Mouse (Mus musculus) embryonic facial prominence, embryonic 13.5 days (tissue): ENCODE results near the gene Olfr1199. TPM values are rescaled to one million over a fixed set of nuclear protein-coding genes. Genes with fewer than 3 reads are reported as not detected.

ENCODE experiments used
- ATAC-seq: fragments of 200-750 bp; cut with Nextera tagmentation; 2 replicates; pipeline ENCODE4 v1.8.0; 2017; ENCODE audit warnings: low read depth; ENCODE audit not compliant: insufficient number of reproducible peaks, insufficient read depth, low FRiP score, low TSS enrichment
- H3K27ac ChIP-seq: fragments of 300-500 bp; sonication (generic); 2 replicates; pipeline ENCODE4 v1.5.1; 2015; ENCODE audit warnings: moderate library complexity, mild to moderate bottlenecking, inconsistent platforms
- H3K27me3 ChIP-seq: fragments of 300-500 bp; sonication (generic); 2 replicates; pipeline ENCODE4 v1.6.1; 2015; ENCODE audit warnings: mild to moderate bottlenecking, inconsistent platforms
- H3K36me3 ChIP-seq: fragments of 300-500 bp; sonication (generic); 2 replicates; pipeline ENCODE4 v1.6.1; 2015; ENCODE audit warnings: mild to moderate bottlenecking, inconsistent platforms
- H3K4me1 ChIP-seq: fragments of 300-500 bp; sonication (generic); 2 replicates; pipeline ENCODE4 v1.6.1; 2015; ENCODE audit warnings: inconsistent platforms
- H3K4me2 ChIP-seq: fragments of 300-500 bp; sonication (generic); 2 replicates; pipeline ENCODE4 v1.6.1; 2015; ENCODE audit warnings: moderate library complexity, mild to moderate bottlenecking, inconsistent platforms
- H3K4me3 ChIP-seq: fragments of 300-500 bp; sonication (generic); 2 replicates; pipeline ENCODE4 v1.5.1; 2015; ENCODE audit warnings: mild to moderate bottlenecking, inconsistent platforms
- H3K9ac ChIP-seq: fragments of 300-500 bp; sonication (generic); 2 replicates; pipeline ENCODE4 v1.6.1; 2015; ENCODE audit warnings: mild to moderate bottlenecking, inconsistent platforms
- H3K9me3 ChIP-seq: fragments of 300-500 bp; sonication (generic); 2 replicates; pipeline ENCODE4 v1.6.1; 2016; ENCODE audit warnings: inconsistent platforms
- WGBS: fragments of 180-500 bp; shearing (Covaris S2); methylation state at CpG from one replicate; pipeline ENCODE4 v1.1.7; 2015; ENCODE audit warnings: mixed read lengths; 5-methylcytosine and 5-hydroxymethylcytosine counted together
- polyA plus RNA-seq: library from polyadenylated mRNA; unstranded; fragments of >200 nt; fragmentation: Nextera tagmentation; extraction: Ambion mirVana; gene quantifications from 2 replicates; pipeline ENCODE4 v1.2.1, GENCODE M21; 2015

Gene Olfr1199
- polyA plus RNA-seq: not detected in 2 replicates

GRCm38 (mm10) chr2:88760369-88760768 lies at the start of gene Olfr1199:
Olfr1199 (minus strand) TSS chr2:88760469.
- H3K27ac ChIP-seq: no peak within 1 kb of the TSS
- H3K27me3 ChIP-seq: no peaks in the 10 kb centered on the region
- H3K36me3 ChIP-seq: no peaks in the 10 kb centered on the region
- ATAC-seq: no peak
- 87% methylated on average over 2 of the region's 2 CpGs for WGBS
- no peak within 1 kb of the TSS for H3K4me2 ChIP-seq
- no peaks in the 10 kb centered on the region for H3K4me1 ChIP-seq
- H3K9me3 ChIP-seq: no peaks in the 10 kb centered on the region
- no peak within 1 kb of the TSS for H3K9ac ChIP-seq
- no peak within 1 kb of the TSS for H3K4me3 ChIP-seq

GRCm38 (mm10) chr2:88792736-88793135 lies 32.5 kb upstream of the Olfr1199 start, which contains the start of gene Olfr1201:
Olfr1201 (plus strand) TSS chr2:88793036.
- Histone ChIP-seq H3K27me3 (no peaks in the 10 kb centered on the region), H3K36me3 (no peaks in the 10 kb centered on the region), H3K27ac (no peak within 1 kb of the TSS), H3K9me3 (no peaks in the 10 kb centered on the region), H3K4me2 (no peak within 1 kb of the TSS), H3K4me3 (no peak within 1 kb of the TSS), H3K4me1 (no peaks in the 10 kb centered on the region), H3K9ac (no peak within 1 kb of the TSS)
- WGBS: 83% methylated on average over 6 of the region's 6 CpGs
- no peak for ATAC-seq

- Histone ChIP-seq H3K4me3 (no peak within 1 kb of the TSS), H3K4me2 (no peak within 1 kb of the TSS), H3K4me1 (no peaks in the 10 kb centered on the region), H3K9me3 (no peaks in the 10 kb centered on the region), H3K9ac (no peak within 1 kb of the TSS), H3K36me3 (no peaks in the 10 kb centered on the region), H3K27me3 (no peaks in the 10 kb centered on the region), H3K27ac (no peak within 1 kb of the TSS)
- 77% methylated on average over 2 of the region's 2 CpGs for WGBS
- ATAC-seq: no peak
These were observed 10.1 kb upstream of the Olfr1199 start, which contains the start of gene Olfr1200 for GRCm38 (mm10) chr2:88770388-88770787. Olfr1200 (minus strand) TSS chr2:88770488.

DNA sequence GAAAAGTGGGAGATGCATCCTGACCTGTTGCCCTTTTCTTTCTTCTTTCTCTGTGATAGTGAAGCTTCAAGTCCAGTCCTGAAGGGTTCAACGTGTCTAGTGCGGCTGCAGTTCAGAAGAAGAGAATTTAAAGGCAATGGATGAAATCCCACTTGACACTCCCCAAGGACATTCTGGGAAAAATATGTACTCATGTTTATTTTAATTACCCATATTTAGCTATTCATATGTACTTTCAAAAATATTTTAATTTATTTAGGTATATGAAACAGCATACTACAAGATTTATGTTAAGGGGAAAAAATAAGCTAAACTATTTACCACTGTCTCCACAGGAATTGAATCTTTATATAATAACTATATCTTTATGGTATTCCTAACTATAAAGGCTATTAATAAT lies 9.0 kb downstream of the Olfr1199 start, which contains the start of gene Olfr1198:
Gene Olfr1198 (minus strand): TSS at position 101 of the 400 bp plus-strand sequence.
- Histone ChIP-seq H3K9ac (no peak within 1 kb of the TSS), H3K4me2 (no peak within 1 kb of the TSS), H3K4me1 (no peaks in the 10 kb centered on the region), H3K27ac (no peak within 1 kb of the TSS), H3K36me3 (no peaks in the 10 kb centered on the region), H3K4me3 (no peak within 1 kb of the TSS), H3K27me3 (no peaks in the 10 kb centered on the region), H3K9me3 (no peaks in the 10 kb centered on the region)
- 94% methylated on average over 2 of the region's 2 CpGs for WGBS
- no peak for ATAC-seq

DNA sequence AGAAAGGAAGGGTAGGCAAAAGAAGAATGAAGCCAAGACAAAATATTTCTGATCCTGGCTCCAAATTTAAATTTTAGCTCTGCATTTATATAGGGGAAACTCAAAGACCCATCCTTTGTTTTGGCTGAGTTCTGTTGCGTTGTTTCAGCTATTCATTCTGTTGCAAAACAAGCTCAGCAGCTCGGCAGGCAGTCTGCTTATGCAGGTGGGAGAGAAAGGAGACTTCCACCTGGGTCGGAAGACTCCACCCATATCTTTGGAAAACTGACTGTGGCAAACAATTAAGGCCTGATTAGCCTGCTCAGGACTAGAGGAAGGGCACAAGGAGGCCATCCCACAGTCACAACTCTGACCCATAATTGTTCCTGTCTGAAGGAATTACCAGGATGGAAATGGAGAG lies 16.9 kb downstream of the Olfr1199 start:
- H3K36me3 ChIP-seq: no peaks in the 10 kb centered on the region
- no peak overlapping the region for H3K27ac ChIP-seq
- no peak overlapping the region for H3K4me3 ChIP-seq
- no peak overlapping the region for H3K9ac ChIP-seq
- no peaks in the 10 kb centered on the region for H3K9me3 ChIP-seq
- H3K27me3 ChIP-seq: no peaks in the 10 kb centered on the region
- no peaks in the 10 kb centered on the region for H3K4me1 ChIP-seq
- 65% methylated on average over 3 of the region's 3 CpGs for WGBS
- no peak overlapping the region for H3K4me2 ChIP-seq
- no peak for ATAC-seq

DNA sequence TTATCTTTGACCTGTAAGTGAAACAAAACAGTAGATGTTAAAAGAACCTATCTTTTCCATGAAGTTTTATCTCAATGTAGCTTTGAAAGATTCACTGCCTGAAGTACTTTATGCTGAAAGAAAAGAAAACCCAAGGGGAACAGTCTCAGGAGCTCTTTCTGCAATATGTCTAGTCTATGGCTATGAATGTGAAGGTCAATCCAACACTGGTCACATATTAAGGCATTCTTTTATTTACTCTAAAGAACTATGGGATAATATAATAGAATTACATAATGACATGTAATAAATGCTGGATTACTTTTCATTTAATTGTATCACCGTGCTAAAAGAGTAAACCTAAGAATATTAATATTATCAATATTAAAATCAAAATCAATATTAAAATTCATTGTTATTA lies 28.0 kb downstream of the Olfr1199 start, which contains the start of gene Olfr1197:
Gene Olfr1197 (minus strand): TSS at position 101 of the 400 bp plus-strand sequence.
- no peak within 1 kb of the TSS for H3K9ac ChIP-seq
- no peaks in the 10 kb centered on the region for H3K9me3 ChIP-seq
- H3K4me2 ChIP-seq: no peak within 1 kb of the TSS
- H3K36me3 ChIP-seq: no peaks in the 10 kb centered on the region
- no peaks in the 10 kb centered on the region for H3K27me3 ChIP-seq
- no peak for ATAC-seq
- H3K27ac ChIP-seq: no peak within 1 kb of the TSS
- H3K4me3 ChIP-seq: no peak within 1 kb of the TSS
- H3K4me1 ChIP-seq: no peaks in the 10 kb centered on the region
- 81% methylated on average over 1 of the region's 1 CpGs for WGBS

DNA sequence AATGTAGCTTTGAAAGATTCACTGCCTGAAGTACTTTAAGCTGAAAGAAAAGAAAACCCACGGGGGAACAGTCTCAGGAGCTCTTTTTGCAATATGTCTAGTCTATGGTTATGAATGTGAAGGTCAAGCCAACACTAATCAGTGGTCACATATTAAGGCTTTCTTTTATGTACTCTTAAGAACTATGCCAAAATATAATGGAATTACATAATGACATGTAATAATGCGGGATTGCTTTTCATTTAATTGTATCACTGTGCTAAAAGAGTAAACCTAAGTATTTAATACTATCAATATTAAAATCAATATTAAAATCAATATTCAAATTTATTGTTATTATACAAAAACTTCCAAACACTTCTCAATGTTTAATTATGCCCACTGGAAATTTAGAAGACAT lies 55.8 kb downstream of the Olfr1199 start, which contains the start of gene Olfr1196:
Gene Olfr1196 (minus strand): TSS at position 101 of the 400 bp plus-strand sequence.
- Histone ChIP-seq H3K27ac (no peak within 1 kb of the TSS), H3K9ac (no peak within 1 kb of the TSS), H3K4me1 (no peaks in the 10 kb centered on the region), H3K27me3 (no peaks in the 10 kb centered on the region), H3K4me2 (no peak within 1 kb of the TSS), H3K4me3 (no peak within 1 kb of the TSS), H3K9me3 (no peaks in the 10 kb centered on the region), H3K36me3 (no peaks in the 10 kb centered on the region)
- no peak for ATAC-seq
- WGBS: 86% methylated on average over 2 of the region's 2 CpGs

Other genes with a start within 250 kb of the Olfr1199 start
- gene Olfr1186, start 241.9 kb downstream of the Olfr1199 start, polyA plus RNA-seq: not detected in 2 replicates
- gene Olfr1188, start 203.5 kb downstream of the Olfr1199 start, polyA plus RNA-seq: not detected in 2 replicates
- not detected in 2 replicates for gene Olfr1189, start 174.0 kb downstream of the Olfr1199 start, polyA plus RNA-seq
- gene Olfr1191-ps1, start 119.9 kb downstream of the Olfr1199 start, polyA plus RNA-seq: not detected in 2 replicates
- not detected in 2 replicates for gene Olfr1192-ps1, start 112.0 kb downstream of the Olfr1199 start, polyA plus RNA-seq
- not detected in 2 replicates for gene Olfr1193, start 84.8 kb downstream of the Olfr1199 start, polyA plus RNA-seq
- not detected in 2 replicates for gene Olfr1195, start 71.3 kb downstream of the Olfr1199 start, polyA plus RNA-seq
- not detected in 2 replicates for gene Olfr1196, start 55.9 kb downstream of the Olfr1199 start, polyA plus RNA-seq
- not detected in 2 replicates for gene Olfr1197, start 28.1 kb downstream of the Olfr1199 start, polyA plus RNA-seq
- gene Olfr1198, start 9.1 kb downstream of the Olfr1199 start, polyA plus RNA-seq: not detected in 2 replicates
- not detected in 2 replicates for gene Olfr1200, start 10.0 kb upstream of the Olfr1199 start, polyA plus RNA-seq
- gene Olfr1201, start 32.6 kb upstream of the Olfr1199 start, polyA plus RNA-seq: not detected in 2 replicates
- not detected in 2 replicates for gene Olfr1202, start 54.0 kb upstream of the Olfr1199 start, polyA plus RNA-seq
- not detected in 2 replicates for gene Olfr1205, start 69.3 kb upstream of the Olfr1199 start, polyA plus RNA-seq
- gene Olfr1204, start 88.8 kb upstream of the Olfr1199 start, polyA plus RNA-seq: not detected in 2 replicates
- not detected in 2 replicates for gene Olfr1206, start 102.8 kb upstream of the Olfr1199 start, polyA plus RNA-seq
- gene Olfr1208, start 141.8 kb upstream of the Olfr1199 start, polyA plus RNA-seq: not detected in 2 replicates
- gene Olfr1209, start 154.7 kb upstream of the Olfr1199 start, polyA plus RNA-seq: 0.10 TPM in 1 of 2 replicates, not detected in the other
- not detected in 2 replicates for gene Olfr1211, start 177.6 kb upstream of the Olfr1199 start, polyA plus RNA-seq
- gene Olfr1212, start 193.5 kb upstream of the Olfr1199 start, polyA plus RNA-seq: not detected in 2 replicates
- not detected in 2 replicates for gene Gm13762, start 219.8 kb upstream of the Olfr1199 start, polyA plus RNA-seq
- gene Olfr1214, start 232.2 kb upstream of the Olfr1199 start, polyA plus RNA-seq: not detected in 2 replicates
- not detected in 2 replicates for gene Olfr1215, start 246.5 kb upstream of the Olfr1199 start, polyA plus RNA-seq